Mouse (Mus musculus) forebrain, embryonic 11.5 days (tissue): ENCODE measurements around the gene Disp1. TPM values are rescaled to one million over a fixed set of nuclear protein-coding genes. Genes with fewer than 3 reads are reported as not detected.

Experiments used
- ATAC-seq: fragments of 200-750 bp; cut with Nextera tagmentation; replicated peaks from 2 replicates; pipeline ENCODE4 v1.8.0; 2017; ENCODE audit warnings: moderate TSS enrichment; ENCODE audit not compliant: low FRiP score
- DNase-seq: peaks from one replicate; pipeline ENCODE4 v3.0.0-alpha.2; 2017; ENCODE audit warnings: low spot score
- H3K27ac ChIP-seq: fragments of 300-500 bp; sonication (generic); 2 replicates; pipeline ENCODE4 v1.5.1; 2014; ENCODE audit warnings: low read depth, low read length
- H3K27me3 ChIP-seq: fragments of 300-500 bp; sonication (generic); 2 replicates; pipeline ENCODE4 v1.6.1; 2014; ENCODE audit warnings: mild to moderate bottlenecking, low read length, mixed read lengths; ENCODE audit not compliant: control insufficient read depth, insufficient read depth
- H3K36me3 ChIP-seq: fragments of 300-500 bp; sonication (generic); 2 replicates; pipeline ENCODE4 v1.6.1; 2014; ENCODE audit warnings: mild to moderate bottlenecking, low read length, moderate library complexity, mixed read lengths; ENCODE audit not compliant: control insufficient read depth, insufficient read depth
- H3K4me1 ChIP-seq: fragments of 300-500 bp; sonication (generic); replicated peaks from 2 replicates; pipeline ENCODE4 v1.6.1; 2014; ENCODE audit warnings: low read length, mixed read lengths; ENCODE audit not compliant: control insufficient read depth, insufficient read depth
- H3K4me2 ChIP-seq: fragments of 300-500 bp; sonication (generic); 2 replicates; pipeline ENCODE4 v1.6.1; 2014; ENCODE audit warnings: low read depth, mild to moderate bottlenecking, low read length, moderate library complexity, mixed read lengths; ENCODE audit not compliant: severe bottlenecking
- H3K4me3 ChIP-seq: fragments of 300-500 bp; sonication (generic); 2 replicates; pipeline ENCODE4 v1.5.1; 2014; ENCODE audit warnings: low read depth, low read length
- H3K9ac ChIP-seq: fragments of 300-500 bp; sonication (generic); 2 replicates; pipeline ENCODE4 v1.6.1; 2014; ENCODE audit warnings: low read length
- H3K9me3 ChIP-seq: fragments of 300-500 bp; sonication (generic); 2 replicates; pipeline ENCODE4 v1.6.1; 2016; ENCODE audit warnings: low read length, mixed read lengths; ENCODE audit not compliant: control insufficient read depth
- WGBS: fragments of 180-500 bp; shearing (Covaris S2); extraction: QIAGEN DNeasy Blood & Tissue Kit; methylation state at CpG from one replicate; pipeline ENCODE4 v1.1.7; 2014; 5-methylcytosine and 5-hydroxymethylcytosine counted together
- polyA plus RNA-seq: library from polyadenylated mRNA; unstranded; fragments of >200 nt; fragmentation: Nextera tagmentation; extraction: Ambion mirVana; gene quantifications from 2 replicates; pipeline ENCODE4 v1.2.1, GENCODE M21; 2014

The Disp1 gene
- polyA plus RNA-seq, 1 experiment from 2014 or later, result 11.4 TPM

DNA sequence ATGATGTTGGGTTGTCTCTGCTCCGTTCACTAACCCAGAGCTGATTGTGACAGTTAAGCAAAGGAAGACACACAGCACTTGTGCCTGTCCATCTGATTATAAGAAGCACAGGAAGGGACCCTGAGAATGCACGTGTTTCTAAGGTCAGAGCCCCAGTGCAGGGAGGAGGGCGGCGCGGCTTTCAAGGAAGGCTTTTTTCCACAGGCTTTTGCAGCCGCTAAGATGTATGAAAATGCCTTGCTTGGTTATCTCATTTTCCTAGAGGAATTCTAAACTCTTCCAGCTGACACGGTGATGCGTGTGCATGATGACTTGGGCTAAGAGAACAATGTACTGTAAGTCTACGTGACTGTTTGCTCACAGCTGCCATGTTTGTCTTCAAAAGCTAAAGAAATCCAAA lies 30.9 kb downstream of the Disp1 start:
- Histone ChIP-seq H3K9ac (no peak overlapping the region), H3K9me3 (no peaks in the 10 kb centered on the region), H3K27ac (no peak overlapping the region), H3K36me3 (no peaks in the 10 kb centered on the region), H3K4me2 (no peak overlapping the region), H3K4me3 (no peak overlapping the region), H3K4me1 (0 out of 2 replicates have a peak, but pooled peaks cover 5% of the 10 kb centered on the region), H3K27me3 (no peaks in the 10 kb centered on the region; the same call in 1 of the 2 replicates)
- ATAC-seq (no peak), DNase-seq (no peak)
- 80% methylated on average over 9 of the region's 9 CpGs for WGBS

GRCm38 (mm10) chr1:183189014-183189662 lies 32.2 kb downstream of the Disp1 start:
- ATAC-seq, result no peak
- DNase-seq, result no peak
- Histone ChIP-seq H3K4me3 (no peak overlapping the region), H3K27ac (no peak overlapping the region), H3K27me3 (no peaks in the 10 kb centered on the region; the same call in 1 of the 2 replicates), H3K36me3 (no peaks in the 10 kb centered on the region), H3K4me1 (0 out of 2 replicates have a peak, but pooled peaks cover 5% of the 10 kb centered on the region), H3K9me3 (no peaks in the 10 kb centered on the region), H3K9ac (no peak overlapping the region), H3K4me2 (no peak overlapping the region)
- 40% methylated on average over 10 of the region's 10 CpGs for WGBS

- Histone ChIP-seq H3K9me3 (no peaks in the 10 kb centered on the region), H3K36me3 (no peaks in the 10 kb centered on the region), H3K27me3 (no peaks in the 10 kb centered on the region; the same call in 1 of the 2 replicates), H3K4me1 (0 out of 2 replicates have a peak, but pooled peaks cover 5% of the 10 kb centered on the region), H3K9ac (no peak overlapping the region), H3K4me2 (no peak overlapping the region), H3K4me3 (no peak overlapping the region), H3K27ac (no peak overlapping the region)
- no peak for ATAC-seq
- WGBS, result 79% methylated on average over 20 of the region's 20 CpGs
- no peak for DNase-seq
Observed at GRCm38 (mm10) chr1:183188115-183189013, 33.0 kb downstream of the Disp1 start.

DNA sequence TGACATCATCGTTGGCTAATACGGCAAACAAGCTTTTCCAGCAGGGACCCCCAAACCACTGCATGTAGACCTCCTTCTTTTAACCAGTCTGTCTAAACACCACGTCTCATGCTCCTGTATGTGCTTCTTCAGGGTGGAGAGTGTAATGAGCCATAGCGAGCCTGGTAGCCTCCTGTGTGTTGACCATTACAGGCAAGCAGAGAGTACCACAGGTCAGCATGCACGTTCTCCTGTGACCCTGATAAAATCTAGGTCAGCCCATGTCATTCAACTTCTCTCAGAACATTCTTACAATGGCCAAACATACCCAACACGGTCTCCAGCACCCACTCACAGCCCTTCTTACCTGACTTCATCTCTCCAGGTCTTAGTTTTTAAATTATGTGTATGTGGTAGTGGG lies 35.8 kb downstream of the Disp1 start:
- H3K4me3 ChIP-seq, result no peak overlapping the region
- H3K9me3 ChIP-seq, result no peaks in the 10 kb centered on the region
- H3K36me3 ChIP-seq, result no peaks in the 10 kb centered on the region
- ATAC-seq, result no peak
- H3K4me2 ChIP-seq, result no peak overlapping the region
- H3K4me1 ChIP-seq, result peaks cover 11% of the 10 kb centered on the region
- 75% methylated on average over 6 of the region's 6 CpGs for WGBS
- H3K27ac ChIP-seq, result no peak overlapping the region
- DNase-seq, result no peak
- no peak overlapping the region for H3K9ac ChIP-seq
- H3K27me3 ChIP-seq, result no peaks in the 10 kb centered on the region; the same call in 1 of the 2 replicates

GRCm38 (mm10) chr1:183184681-183185080 lies 36.6 kb downstream of the Disp1 start:
- no peaks in the 10 kb centered on the region; the same call in 1 of the 2 replicates for H3K27me3 ChIP-seq
- H3K27ac ChIP-seq, result no peak overlapping the region
- H3K4me2 ChIP-seq, result no peak overlapping the region
- no peaks in the 10 kb centered on the region for H3K9me3 ChIP-seq
- WGBS, result 76% methylated on average over 5 of the region's 5 CpGs
- ATAC-seq (no peak), DNase-seq (no peak)
- no peak overlapping the region for H3K4me3 ChIP-seq
- H3K4me1 ChIP-seq, result peaks cover 9% of the 10 kb centered on the region
- no peak overlapping the region for H3K9ac ChIP-seq
- no peaks in the 10 kb centered on the region for H3K36me3 ChIP-seq

DNA sequence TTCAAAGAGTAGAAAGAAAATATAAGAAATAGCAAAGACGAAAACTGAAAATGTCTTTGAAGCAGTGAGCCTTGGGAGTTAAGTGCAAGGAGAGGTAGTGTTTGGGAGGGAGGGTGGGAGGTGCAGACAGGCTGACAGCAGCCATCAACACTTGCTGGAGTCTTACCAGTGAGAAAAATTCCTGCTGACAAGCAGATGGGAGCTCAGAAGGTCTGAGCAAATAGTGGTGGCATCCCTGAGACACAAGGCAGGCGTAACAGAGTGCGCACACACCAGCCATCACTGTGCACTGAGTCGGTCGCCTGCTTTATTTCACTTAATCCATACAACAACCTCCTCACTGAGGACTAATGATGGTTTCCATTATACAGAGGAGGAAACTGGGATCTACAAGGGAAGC lies 37.8 kb downstream of the Disp1 start:
- H3K4me2 ChIP-seq, result no peak overlapping the region
- WGBS, result 81% methylated on average over 5 of the region's 5 CpGs
- no peaks in the 10 kb centered on the region for H3K9me3 ChIP-seq
- H3K36me3 ChIP-seq, result no peaks in the 10 kb centered on the region
- peaks cover 10% of the 10 kb centered on the region for H3K4me1 ChIP-seq
- H3K27me3 ChIP-seq, result no peaks in the 10 kb centered on the region; the same call in 1 of the 2 replicates
- DNase-seq, result no peak
- H3K4me3 ChIP-seq, result no peak overlapping the region
- no peak overlapping the region for H3K9ac ChIP-seq
- no peak overlapping the region for H3K27ac ChIP-seq
- ATAC-seq, result no peak

- Histone ChIP-seq H3K9ac (no peak overlapping the region), H3K27me3 (no peaks in the 10 kb centered on the region; the same call in 1 of the 2 replicates), H3K27ac (peak overlapping the region; percentile 12), H3K4me2 (no peak overlapping the region), H3K36me3 (no peaks in the 10 kb centered on the region), H3K9me3 (no peaks in the 10 kb centered on the region), H3K4me1 (peaks cover 8% of the 10 kb centered on the region), H3K4me3 (no peak overlapping the region)
- ATAC-seq (no peak), DNase-seq (no peak)
- WGBS, result 39% methylated on average over 12 of the region's 12 CpGs
Observed at GRCm38 (mm10) chr1:183182641-183183414, 38.5 kb downstream of the Disp1 start.

DNA sequence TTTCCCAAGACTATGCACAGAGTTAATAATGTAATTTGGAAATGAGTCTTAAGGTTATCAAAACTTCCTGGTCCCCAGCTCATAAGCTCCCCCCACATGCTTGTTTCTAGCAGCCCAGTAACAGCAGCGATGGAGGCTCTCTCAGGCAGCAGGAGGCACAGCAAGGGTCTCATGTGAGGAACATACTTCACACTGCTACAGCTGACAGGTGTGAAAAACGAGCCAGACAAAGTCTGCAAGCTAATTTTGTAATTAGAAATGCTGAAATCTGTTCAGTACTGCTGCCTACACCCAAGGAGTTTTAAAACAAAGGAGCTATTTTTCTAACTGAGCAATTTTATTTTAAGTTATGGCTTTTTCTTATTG lies 40.3 kb downstream of the Disp1 start:
- H3K27me3 ChIP-seq, result no peaks in the 10 kb centered on the region
- 72% methylated on average over 2 of the region's 2 CpGs for WGBS
- no peak overlapping the region for H3K4me3 ChIP-seq
- no peak overlapping the region for H3K4me2 ChIP-seq
- H3K9me3 ChIP-seq, result no peaks in the 10 kb centered on the region
- peaks cover 8% of the 10 kb centered on the region for H3K4me1 ChIP-seq
- no peak for ATAC-seq
- no peaks in the 10 kb centered on the region for H3K36me3 ChIP-seq
- H3K27ac ChIP-seq, result no peak overlapping the region
- no peak overlapping the region for H3K9ac ChIP-seq
- no peak for DNase-seq
